Mouse (Mus musculus) kidney, adult 11 months (tissue): ENCODE results near the gene Slc25a4.
A peak's percentile ranks its signal among the peaks of the same experiment; 100 is the strongest.
"Not testable (repeated sequence)": the region's sequence is repeated elsewhere in the genome, so short reads cannot be mapped to it uniquely, and the experiment has no call there.

Source experiments
- DNase-seq: peaks from one replicate; pipeline ENCODE4 v3.0.0; 2022

The Slc25a4 gene

GRCm38 (mm10) chr8:46210404-46211315 lies at the start of gene Slc25a4:
Slc25a4 (minus strand) TSS chr8:46211284.
- DNase-seq = peak; percentile 94

DNA sequence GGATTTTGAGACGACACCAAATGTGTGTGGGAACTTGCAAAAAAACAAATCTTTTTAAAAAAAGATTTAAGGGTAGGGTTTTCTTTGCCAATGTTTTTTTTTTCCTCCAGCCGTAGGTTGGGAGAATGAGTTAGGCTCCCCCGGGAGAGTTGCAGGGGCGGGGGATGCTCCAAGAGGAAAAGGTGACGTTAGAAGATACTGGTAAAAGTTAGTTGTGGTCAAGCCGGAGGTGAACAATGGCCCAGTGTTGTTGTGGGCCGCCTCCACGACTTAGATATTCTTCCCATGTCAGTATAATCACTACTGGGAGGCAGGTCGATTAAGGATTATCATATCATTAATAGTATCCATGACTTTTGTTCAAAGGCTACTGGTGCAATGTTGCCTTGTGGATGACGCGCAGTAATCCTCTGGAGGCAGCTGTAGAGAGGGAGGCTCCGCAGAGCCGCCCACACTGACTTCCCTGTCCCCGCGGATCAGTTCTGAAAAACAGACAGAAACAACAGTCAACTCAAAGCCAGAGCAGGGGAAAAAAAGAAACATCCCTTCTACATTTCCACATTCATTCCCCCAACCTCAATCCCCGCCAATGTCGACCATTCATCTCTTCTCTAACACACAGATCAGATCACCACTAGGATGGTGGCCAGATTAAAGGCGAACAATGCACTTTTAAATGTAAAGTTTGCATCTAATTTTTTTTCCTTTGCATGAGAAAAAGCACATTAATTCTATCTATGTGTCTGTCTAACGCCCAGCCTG lies 47.0 kb upstream of the Slc25a4 start:
- no peak for DNase-seq

GRCm38 (mm10) chr8:46252456-46252855 lies 41.4 kb upstream of the Slc25a4 start:
- no peak for DNase-seq

DNA sequence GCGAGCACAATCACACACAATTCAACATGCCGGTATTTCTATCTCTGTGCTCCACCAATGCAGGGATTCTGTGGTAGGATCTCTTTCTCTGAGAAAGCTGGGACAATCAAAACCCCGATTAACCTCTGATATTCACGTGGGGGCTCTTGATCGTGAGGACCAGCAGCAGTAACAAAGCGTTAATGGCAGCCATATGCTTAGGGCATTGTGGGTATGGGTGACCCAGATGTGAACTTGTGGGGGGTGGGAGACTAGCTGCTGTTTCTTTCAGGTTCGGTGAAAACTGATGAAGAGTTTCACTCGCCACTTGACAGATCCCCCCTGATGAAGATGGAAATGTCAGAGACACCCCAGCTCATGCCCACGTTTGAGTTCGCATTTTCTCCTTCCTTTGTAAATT lies 40.5 kb upstream of the Slc25a4 start:
- DNase-seq = no peak

DNA sequence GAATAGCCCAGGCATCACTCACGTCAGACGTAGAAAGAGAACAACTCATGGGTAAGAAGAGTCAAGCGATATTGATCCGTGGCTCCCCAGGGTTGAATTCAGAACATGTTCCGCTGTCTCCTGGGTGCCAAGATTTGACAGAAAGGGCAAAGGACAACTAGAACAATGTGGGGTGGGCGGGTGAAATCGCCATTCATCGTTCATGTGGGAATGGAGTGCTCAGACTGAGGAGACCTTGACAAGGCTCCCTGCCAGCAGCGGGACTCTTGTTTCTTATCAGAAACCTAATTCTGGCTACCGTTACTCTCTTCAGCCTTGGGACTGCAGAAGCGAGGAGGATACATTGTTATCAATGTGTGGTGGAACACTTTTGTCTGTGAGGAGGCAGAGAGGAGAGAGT lies 35.3 kb upstream of the Slc25a4 start:
- DNase-seq = no peak

GRCm38 (mm10) chr8:46242946-46243345 lies 31.9 kb upstream of the Slc25a4 start:
- DNase-seq = no peak

- DNase-seq = peak; percentile 46
Observed at GRCm38 (mm10) chr8:46241568-46242374, 30.7 kb upstream of the Slc25a4 start.

DNA sequence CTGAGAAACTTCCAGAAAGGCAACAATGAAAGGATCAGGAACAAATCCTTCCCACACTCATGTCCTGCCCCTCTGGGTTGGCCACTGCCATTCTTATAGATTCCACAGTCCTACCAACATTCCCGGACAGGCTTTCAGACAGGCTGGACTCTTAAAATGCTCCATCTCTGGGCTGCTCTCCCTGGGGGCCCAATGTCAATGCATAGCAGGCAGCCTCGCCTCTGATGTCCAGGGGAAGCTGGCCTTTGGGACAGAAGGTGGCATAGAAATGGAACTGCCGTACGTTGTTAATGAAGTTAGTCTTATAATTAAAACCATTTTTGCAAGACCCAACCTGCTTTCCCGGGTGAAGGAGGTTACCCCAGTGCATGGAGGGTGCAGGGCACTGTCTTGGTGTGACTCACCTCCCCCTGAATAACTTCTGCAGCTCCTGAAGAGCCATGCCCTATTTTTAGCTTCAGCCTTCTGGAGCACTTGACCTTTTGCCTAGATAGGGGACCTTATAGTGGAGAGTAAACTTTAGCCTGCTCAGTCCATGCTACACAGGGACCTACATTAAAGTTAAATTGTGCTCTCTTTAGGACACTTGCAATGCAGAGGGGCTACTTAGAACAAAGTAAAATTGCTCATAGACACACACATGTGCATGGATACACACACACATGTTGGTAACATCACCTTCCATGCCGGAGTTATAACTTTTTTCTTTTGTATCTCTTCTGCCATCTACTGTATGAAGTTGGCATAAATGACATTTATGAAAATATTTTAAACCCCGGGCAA lies 25.5 kb upstream of the Slc25a4 start:
- DNase-seq = no peak

- DNase-seq = no peak
Observed at GRCm38 (mm10) chr8:46234736-46235135, 23.7 kb upstream of the Slc25a4 start.

DNA sequence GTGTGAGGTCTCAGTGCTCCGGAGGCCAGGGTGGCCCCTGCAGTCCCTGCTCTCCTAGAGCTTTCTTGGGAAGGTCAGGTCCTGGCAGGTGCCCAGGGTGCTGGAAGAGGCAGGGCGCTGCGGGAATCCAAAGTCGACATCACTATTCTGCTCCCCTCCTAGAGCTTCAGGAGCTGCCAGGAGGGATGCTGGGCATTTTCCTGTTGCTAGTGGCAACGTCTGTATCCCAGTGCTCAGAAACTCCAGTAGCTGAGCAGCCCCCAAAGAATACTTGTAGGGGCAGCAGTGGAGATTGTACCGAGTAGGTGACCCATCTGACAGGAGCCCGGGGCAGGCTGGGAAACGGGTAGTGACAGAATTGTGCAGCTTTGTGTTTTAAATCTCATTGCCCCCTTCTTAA lies 21.7 kb upstream of the Slc25a4 start:
- DNase-seq = no peak

DNA sequence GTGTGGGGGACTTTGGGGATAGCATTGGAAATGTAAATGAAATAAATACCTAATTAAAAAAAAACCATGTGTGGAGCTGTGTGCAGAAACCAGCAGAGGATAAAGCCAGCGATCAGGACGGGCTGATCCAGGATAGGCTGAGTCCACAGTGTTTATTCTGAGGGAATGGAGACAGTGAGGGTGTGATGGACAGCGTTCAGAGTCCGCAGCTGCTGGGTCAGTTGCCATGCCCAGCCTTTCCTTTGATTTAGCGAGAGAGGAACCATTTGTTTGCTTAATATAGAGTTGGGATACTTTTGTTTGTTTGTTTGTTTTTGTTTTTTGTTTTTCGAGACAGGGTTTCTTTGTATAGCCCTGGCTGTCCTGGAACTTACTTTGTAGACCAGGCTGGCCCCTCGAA lies 20.9 kb upstream of the Slc25a4 start:
- DNase-seq = not testable (repeated sequence)

DNA sequence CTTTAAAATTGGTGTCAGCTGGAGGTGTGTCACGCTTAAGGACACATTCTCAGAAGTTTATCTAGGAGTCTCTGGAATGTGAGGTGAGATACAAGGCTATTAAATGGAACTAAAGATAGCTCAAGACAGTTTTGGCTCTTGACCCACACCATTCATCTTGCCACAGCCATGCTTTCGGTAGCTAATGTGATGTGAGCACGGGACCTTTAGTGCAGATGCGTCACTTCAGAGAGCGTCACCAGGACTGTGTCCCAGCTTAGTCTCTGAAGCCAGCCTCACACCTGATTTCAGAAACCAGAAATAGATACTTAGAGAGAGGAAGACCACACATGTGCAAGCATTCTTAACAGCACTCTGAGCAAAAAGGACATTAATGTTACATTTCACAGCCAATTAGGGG lies 15.5 kb upstream of the Slc25a4 start:
- no peak for DNase-seq

DNA sequence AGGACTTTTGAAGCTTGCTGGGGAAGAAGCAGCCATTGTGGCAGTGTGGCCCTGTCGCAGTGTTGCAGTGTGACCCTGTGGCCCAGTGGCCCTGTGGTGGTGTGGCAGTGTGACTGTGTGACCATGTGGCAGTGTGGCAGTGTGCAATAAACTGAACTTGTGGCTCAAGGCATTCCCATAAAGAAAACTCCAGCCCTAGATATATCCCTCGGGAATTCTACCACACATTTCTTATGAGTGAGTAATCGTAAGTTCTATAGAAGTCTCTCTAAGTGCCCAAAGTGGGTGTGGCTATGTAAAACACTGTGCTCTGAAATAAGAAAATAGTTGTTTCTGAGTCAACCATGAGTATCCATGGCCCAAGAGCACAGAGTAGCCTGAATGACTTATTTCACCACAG lies 14.4 kb upstream of the Slc25a4 start:
- DNase-seq = no peak

GRCm38 (mm10) chr8:46220566-46220965 lies 9.5 kb upstream of the Slc25a4 start:
- no peak for DNase-seq

- DNase-seq = peak; percentile 81
Observed at GRCm38 (mm10) chr8:46216838-46217237, 5.8 kb upstream of the Slc25a4 start.

DNA sequence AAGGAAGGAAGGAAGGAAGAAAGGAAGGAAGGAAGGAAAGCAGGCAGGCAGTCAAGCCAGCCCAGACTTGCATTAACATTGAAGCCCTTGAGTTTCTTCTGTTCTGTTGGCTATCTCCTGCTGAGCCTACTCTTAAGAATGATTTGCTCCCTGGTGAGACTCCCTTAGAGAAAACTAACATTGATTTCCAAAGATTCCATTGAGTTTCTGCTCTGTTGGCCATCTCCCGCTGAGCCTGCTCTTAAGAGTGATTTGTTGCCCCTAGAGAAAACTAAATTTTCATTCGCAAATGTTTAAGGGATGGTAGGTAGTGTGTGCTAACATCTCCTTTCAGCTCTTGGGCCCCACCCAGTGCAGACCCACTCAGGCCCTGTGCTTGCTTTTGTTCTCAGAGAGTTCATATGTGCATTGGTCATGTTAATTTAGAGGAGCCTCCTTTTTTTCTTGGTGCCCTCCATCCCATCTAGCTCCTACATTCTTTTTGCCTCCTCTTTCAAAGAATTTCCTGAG lies 2.9 kb upstream of the Slc25a4 start:
- DNase-seq = no peak

DNA sequence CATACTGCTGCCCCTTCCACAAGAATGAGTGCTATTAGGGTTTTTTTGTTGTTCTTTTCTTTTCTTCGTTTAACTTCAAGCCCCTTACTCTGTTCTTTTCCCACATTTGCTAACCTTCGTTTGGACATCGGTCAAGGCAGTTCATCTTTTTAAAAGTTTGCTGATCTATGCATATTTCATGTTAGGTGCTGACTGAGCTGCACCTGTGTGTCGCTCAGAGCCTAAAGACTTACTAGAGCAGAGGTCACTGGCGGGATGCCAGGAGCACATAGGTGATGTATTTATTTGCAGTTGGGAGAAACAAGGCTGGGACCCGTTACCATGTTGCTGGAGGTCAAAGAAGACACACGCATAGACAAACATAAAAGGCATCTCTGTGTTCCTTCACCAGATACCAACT lies 1.1 kb upstream of the Slc25a4 start:
- DNase-seq = peak; percentile 74

DNA sequence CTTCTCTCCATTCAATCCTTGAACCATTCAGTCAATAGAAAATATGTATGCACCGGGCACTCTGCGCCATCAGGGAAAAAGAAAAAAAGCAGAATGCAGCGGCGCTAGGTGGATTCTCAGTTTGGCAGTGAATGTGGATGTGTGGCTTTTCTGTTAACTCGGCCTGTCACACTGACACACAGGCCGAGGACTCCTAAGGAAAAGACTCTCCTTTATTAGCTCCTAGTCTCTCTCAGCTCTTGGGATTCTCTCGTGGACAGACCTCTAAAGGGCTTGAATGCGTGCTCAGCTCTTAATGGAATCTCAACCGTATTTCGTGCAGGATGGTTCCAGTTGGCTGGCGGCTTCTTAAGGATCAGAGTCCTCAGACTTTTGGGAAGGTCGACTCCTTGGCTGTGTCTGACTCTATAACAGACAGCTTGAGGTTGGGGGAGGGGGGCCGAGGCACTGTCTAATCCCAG lies 557 bp upstream of the Slc25a4 start:
- DNase-seq = peak; percentile 75

DNA sequence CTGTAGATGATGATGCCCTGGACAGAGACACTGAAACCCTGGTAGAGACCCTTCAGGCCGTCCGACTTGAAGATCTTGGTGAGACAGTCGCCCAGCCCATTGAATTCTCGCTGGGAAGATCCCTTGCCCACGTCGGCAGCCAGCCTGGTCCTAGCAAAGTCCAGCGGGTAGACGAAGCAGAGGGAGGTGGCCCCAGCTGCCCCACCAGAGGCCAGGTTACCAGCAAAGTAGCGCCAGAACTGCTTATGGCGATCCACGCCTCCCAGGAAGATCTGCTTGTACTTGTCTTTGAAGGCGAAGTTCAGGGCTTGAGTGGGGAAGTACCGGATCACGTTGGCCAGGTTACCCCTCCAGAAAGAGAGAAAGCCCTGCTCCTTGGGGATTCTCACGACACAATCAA lies 2.0 kb downstream of the Slc25a4 start:
- DNase-seq = no peak

- no peak for DNase-seq
Observed at GRCm38 (mm10) chr8:46208354-46208753, 2.7 kb downstream of the Slc25a4 start.

DNA sequence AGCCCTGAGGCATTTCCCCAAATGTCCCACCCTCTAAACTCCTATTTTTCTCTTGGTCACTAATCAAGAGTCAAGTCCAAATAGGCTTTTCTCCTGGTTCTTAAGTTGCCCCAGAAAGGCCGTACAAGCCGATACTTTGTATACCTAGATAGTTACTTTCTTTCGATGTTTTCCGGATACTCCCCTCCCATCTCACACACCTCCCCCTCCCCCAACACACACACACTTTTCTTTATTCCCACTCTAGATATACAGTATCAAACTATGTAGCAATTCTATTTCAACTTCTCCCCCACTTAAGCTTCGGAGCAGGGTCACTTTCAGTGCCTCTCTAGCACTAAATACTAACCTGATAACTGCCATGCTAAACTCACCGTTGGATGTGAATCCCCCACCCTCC lies 5.0 kb downstream of the Slc25a4 start:
- DNase-seq = no peak
